Mouse (Mus musculus): ENCODE data around the gene Lipf.

The Lipf gene

DNA sequence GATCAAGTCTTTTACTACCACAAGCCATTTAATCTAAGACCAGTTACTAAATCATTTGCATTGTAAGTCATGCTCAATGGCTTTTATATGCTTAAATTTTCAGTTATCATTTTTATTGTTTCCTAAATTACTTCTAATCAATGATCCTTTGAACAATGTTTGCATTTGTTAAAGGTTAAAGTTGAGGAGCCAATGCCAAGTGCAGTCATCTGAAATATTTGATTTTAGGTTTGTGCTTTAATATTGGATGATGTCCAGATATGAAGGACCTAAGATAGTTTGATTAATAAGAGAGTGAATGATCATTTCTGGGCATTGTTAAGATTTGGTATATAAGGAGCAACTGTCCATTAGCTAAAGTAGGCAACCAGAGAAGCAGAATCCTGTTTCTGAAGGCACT is at the start of gene Lipf:
Lipf (plus strand) TSS at position 301 of the 400 bp plus-strand sequence.
- no peak for DNase-seq

DNA sequence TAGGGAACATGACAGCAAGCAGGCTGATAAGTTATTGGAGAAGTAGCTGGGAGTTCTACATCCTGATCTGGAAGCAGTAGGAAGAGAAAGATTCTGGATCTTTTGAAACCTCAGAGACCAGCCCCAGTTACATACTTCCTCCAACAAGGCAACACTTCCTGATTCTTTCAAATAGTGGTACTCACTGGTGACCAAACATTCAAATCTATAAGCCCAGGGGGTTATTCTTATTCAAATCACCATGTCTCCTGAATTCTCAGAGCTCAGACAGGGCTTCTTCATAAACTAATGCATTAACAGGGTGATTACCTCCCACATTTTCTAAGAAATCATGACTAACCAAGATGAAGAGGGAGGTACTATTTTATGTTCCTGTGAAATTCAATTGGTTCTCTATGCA is 36.9 kb upstream of the Lipf start:
- DNase-seq: no peak

DNA sequence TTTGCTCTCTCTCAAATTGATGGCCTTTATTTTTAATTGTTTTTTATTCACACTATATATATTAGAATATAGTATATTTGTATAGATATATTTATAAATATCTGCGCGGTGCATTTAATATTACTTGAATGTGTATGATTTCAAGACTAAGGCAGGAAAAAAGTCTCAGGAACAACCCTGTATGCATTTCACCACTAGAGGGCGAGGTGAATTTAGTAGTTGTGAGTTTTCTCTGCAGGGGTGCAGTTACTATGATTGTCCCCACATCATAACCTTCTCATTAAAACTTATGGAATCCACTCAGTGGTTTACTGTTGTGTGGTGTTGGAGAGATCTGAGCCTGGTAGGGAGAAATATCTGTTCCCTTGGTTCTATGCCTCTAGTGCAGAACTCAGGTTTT is 18.0 kb downstream of the Lipf start:
- no peak for DNase-seq

DNA sequence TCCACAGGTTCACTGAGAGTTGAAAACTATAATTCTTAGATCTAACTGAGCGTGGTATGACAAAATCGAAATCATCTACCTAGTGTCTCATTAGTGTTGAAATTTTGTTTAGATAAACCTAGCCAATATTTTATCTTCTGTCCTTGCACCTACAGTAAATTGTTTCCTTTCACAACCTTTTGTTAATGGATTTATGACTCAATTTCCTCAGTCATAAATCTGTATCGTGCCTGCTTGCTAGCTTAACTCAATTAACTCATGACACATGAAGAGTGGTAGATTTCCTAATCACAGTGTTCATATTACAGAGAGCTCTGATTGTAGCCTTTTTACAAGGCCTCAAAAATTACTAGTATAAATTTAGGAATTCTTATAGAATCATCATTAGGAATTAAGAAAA is 22.1 kb downstream of the Lipf start:
- DNase-seq: no peak

DNA sequence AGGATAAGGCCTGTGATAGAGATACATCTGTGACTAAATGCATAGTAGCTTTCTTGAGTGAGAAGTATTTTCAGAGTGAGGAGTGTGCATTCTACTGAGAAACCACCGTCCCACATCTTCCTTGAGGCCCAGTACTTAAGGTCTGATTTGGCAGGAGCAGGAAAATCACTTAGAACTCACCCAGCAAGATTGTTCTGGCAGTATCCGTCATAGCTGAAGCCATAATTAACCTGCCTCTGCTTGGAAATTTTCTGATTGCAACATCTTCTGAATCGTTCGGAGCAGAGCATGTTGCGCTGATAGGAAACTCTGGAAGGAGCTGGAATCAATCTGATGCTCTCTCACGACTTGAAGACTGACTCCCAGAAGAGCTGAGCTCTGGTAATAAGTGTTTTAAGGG is 47.0 kb downstream of the Lipf start, which contains the start of gene Lipk:
Lipk (plus strand) TSS at position 289 of the 400 bp plus-strand sequence.
- no peak for DNase-seq

DNA sequence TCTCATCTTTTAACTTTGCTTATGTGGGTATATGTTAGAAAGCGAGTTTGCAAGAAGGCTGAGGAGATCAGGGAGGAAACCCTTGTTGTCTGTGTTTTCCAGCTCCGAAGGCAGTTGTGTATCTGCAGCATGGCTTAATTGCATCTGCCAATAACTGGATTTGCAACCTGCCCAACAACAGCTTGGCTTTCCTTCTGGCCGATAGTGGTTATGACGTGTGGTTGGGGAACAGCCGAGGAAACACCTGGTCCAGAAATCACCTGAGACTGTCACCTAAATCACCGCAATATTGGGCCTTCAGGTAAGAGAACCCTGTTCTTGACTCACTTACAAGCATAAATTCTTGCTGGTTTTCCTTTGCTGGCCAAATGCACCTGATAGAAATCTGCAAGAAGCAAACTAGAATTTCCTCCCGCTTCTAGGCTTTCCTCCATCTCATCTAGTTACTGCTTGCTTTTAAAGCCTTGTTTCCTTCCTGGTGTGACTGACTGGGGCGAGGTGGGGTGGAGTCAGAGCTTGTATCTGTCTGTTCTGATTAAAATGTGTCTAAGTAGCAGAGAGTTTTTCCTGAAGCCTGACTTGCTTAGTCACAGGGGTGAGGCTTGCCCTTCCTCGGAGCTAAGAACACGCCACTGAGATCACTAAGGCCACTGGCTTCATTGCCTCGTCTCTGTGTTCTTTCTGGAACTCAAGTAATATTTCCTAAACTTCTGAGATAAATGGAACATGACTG is 60.6 kb downstream of the Lipf start:
- DNase-seq: no peak

DNA sequence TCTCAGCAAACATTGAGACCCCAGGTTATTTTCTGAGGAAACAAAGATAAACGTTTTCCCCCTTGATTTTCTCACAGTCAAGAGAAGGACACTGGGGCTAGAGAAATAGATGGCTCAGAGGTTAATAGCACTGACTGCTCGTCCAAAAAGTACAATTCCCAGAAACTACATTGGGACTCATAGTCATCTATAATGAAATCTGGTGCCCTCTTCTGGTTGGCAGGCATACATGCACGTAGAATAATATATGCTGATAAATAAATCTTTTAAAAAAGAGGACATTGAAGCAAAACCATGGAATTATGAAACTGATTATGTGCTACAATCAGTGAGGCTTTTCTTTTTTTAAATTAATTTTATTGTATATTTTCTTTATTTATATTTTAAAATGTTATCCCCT is 61.8 kb downstream of the Lipf start:
- DNase-seq: no peak
